Mouse (Mus musculus): Measurements from ENCODE around the gene Ano1. TPM values are rescaled to one million over a fixed set of nuclear protein-coding genes. Genes with fewer than 3 reads are reported as not detected.

Gene Ano1
- polyA plus RNA-seq, 1 experiment from 2014 or later, result 4.5 TPM

GRCm38 (mm10) chr7:144587291-144587690 is 164.5 kb downstream of the Ano1 start:
- Histone ChIP-seq H3K4me1 (replicated peaks; ENCODE audit: control insufficient read depth, insufficient read depth, low read length) (no peaks in the 10 kb centered on the region; the same call in 1 of the 2 replicates), H3K27ac (no peak overlapping the region), H3K27me3 (ENCODE audit: control insufficient read depth, insufficient read depth, low read length) (no peaks in the 10 kb centered on the region), H3K9me3 (ENCODE audit: control insufficient read depth, low read length) (no peaks in the 10 kb centered on the region), H3K4me3 (replicated peaks; ENCODE audit: low read length) (no peak overlapping the region), H3K36me3 (replicated peaks; ENCODE audit: control insufficient read depth, insufficient read depth) (no peaks in the 10 kb centered on the region), H3K4me2 (replicated peaks) (no peak overlapping the region), H3K9ac (no peak overlapping the region)
- WGBS, result 34% methylated on average over 2 of the region's 2 CpGs
- DNase-seq (ENCODE audit: low spot score), result peak; percentile 76
- no peak for ATAC-seq (ENCODE audit: low FRiP score)

- ATAC-seq (ENCODE audit: low FRiP score) (no peak), DNase-seq (ENCODE audit: low spot score) (peak; percentile 84)
- Histone ChIP-seq H3K27me3 (ENCODE audit: control insufficient read depth, insufficient read depth, low read length) (no peaks in the 10 kb centered on the region), H3K4me1 (replicated peaks; ENCODE audit: control insufficient read depth, insufficient read depth, low read length) (peaks cover 9% of the 10 kb centered on the region), H3K36me3 (replicated peaks; ENCODE audit: control insufficient read depth, insufficient read depth) (no peaks in the 10 kb centered on the region), H3K9ac (no peak overlapping the region), H3K9me3 (ENCODE audit: control insufficient read depth, low read length) (no peaks in the 10 kb centered on the region), H3K4me2 (replicated peaks) (no peak overlapping the region), H3K27ac (no peak overlapping the region), H3K4me3 (replicated peaks; ENCODE audit: low read length) (no peak overlapping the region)
- WGBS, result 14% methylated on average over 6 of the region's 6 CpGs
These were observed 166.1 kb downstream of the Ano1 start for GRCm38 (mm10) chr7:144585648-144586047.

DNA sequence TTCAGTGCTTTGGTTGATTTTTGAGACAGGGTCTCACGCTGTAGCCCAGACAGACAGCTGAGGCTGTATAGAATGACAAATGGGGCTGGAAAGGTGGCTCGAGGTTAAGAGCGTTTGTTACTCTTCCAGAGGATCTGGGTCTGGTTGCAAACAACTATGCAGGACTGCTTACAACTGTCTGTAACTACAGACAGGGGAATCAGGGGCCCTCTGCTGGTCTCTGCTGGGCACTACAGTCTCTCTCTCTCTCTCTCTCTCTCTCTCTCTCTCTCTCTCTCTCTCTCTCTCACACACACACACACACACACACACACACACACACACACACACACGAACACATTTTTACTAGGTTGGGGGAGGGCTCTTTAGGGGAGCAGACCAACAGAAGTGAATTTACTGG is 168.2 kb downstream of the Ano1 start:
- Histone ChIP-seq H3K27ac (no peak overlapping the region), H3K4me1 (replicated peaks; ENCODE audit: control insufficient read depth, insufficient read depth, low read length) (peaks cover 11% of the 10 kb centered on the region), H3K36me3 (replicated peaks; ENCODE audit: control insufficient read depth, insufficient read depth) (peaks cover 18% of the 10 kb centered on the region), H3K27me3 (ENCODE audit: control insufficient read depth, insufficient read depth, low read length) (no peaks in the 10 kb centered on the region), H3K4me3 (replicated peaks; ENCODE audit: low read length) (no peak overlapping the region), H3K9me3 (ENCODE audit: control insufficient read depth, low read length) (no peaks in the 10 kb centered on the region), H3K9ac (no peak overlapping the region), H3K4me2 (replicated peaks) (no peak overlapping the region)
- 3% methylated on average over 4 of the region's 4 CpGs for WGBS
- ATAC-seq (ENCODE audit: low FRiP score) (no peak), DNase-seq (ENCODE audit: low spot score) (peak; percentile 64)

GRCm38 (mm10) chr7:144582284-144582980 is 169.3 kb downstream of the Ano1 start, which contains the start of gene Fadd:
Fadd (minus strand) TSS chr7:144582463.
- Histone ChIP-seq H3K36me3 (replicated peaks; ENCODE audit: control insufficient read depth, insufficient read depth) (peaks cover 18% of the 10 kb centered on the region), H3K4me2 (replicated peaks) (peak within 1 kb of the TSS; percentile 61), H3K4me3 (replicated peaks; ENCODE audit: low read length) (peak within 1 kb of the TSS; percentile 89), H3K27me3 (ENCODE audit: control insufficient read depth, insufficient read depth, low read length) (no peaks in the 10 kb centered on the region), H3K9ac (peak within 1 kb of the TSS; percentile 86), H3K4me1 (replicated peaks; ENCODE audit: control insufficient read depth, insufficient read depth, low read length) (peaks cover 11% of the 10 kb centered on the region), H3K9me3 (ENCODE audit: control insufficient read depth, low read length) (no peaks in the 10 kb centered on the region), H3K27ac (peak within 1 kb of the TSS; percentile 89)
- ATAC-seq (ENCODE audit: low FRiP score) (peak; percentile 88), DNase-seq (ENCODE audit: low spot score) (peak; percentile 98)
- 1% methylated on average over 34 of the region's 34 CpGs for WGBS

DNA sequence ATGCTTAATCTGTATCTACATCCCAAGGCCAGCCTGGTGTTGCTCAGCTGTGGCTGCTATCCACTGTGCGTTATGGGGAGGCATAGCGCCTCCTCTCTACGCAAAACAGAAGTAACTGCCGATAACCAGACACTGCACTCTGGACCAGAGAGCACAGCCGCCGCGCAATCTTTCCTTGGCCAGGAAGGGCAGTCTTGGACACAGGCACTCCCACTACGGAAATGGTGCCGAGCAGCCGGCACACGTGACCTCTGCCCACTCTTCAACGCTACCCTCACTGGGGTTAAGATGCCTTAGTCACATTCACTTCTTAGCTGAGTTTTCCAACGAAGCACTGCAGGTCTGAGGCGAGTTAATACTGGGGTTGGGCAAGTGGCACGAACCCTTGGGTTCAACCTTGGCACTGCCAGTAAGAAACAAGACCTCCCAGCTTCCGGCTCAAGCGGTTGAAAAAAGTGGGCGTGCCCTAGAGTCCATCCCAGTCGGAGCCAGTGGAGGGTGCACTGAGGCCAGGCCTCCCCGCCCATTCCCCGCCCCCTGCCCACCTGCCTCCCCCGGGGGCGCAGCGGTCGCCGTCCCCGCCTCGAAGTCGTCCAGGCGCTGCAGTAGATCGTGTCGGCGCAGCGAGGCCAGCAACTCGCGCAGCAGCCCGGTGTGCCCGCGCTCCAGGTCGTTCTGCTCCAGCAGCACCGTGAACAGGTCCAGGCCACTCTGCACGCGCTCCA is 170.1 kb downstream of the Ano1 start:
- WGBS, result 2% methylated on average over 43 of the region's 43 CpGs
- peaks cover 18% of the 10 kb centered on the region for H3K36me3 ChIP-seq (replicated peaks; ENCODE audit: control insufficient read depth, insufficient read depth)
- ATAC-seq (ENCODE audit: low FRiP score) (peak; percentile 84), DNase-seq (ENCODE audit: low spot score) (peak; percentile 64)
- H3K4me2 ChIP-seq (replicated peaks), result peak overlapping the region; percentile 61
- H3K27ac ChIP-seq, result peak overlapping the region; percentile 89
- peak overlapping the region; percentile 86 for H3K9ac ChIP-seq
- H3K4me3 ChIP-seq (replicated peaks; ENCODE audit: low read length), result peak overlapping the region; percentile 89
- H3K27me3 ChIP-seq (ENCODE audit: control insufficient read depth, insufficient read depth, low read length), result no peaks in the 10 kb centered on the region
- H3K4me1 ChIP-seq (replicated peaks; ENCODE audit: control insufficient read depth, insufficient read depth, low read length), result peaks cover 11% of the 10 kb centered on the region
- H3K9me3 ChIP-seq (ENCODE audit: control insufficient read depth, low read length), result no peaks in the 10 kb centered on the region

GRCm38 (mm10) chr7:144577876-144578275 is 173.9 kb downstream of the Ano1 start:
- ATAC-seq (ENCODE audit: low FRiP score) (no peak), DNase-seq (ENCODE audit: low spot score) (no peak)
- H3K27ac ChIP-seq, result no peak overlapping the region
- H3K4me2 ChIP-seq (replicated peaks), result no peak overlapping the region
- H3K9me3 ChIP-seq (ENCODE audit: control insufficient read depth, low read length), result no peaks in the 10 kb centered on the region
- 89% methylated on average over 5 of the region's 5 CpGs for WGBS
- H3K4me3 ChIP-seq (replicated peaks; ENCODE audit: low read length), result no peak overlapping the region
- no peaks in the 10 kb centered on the region for H3K27me3 ChIP-seq (ENCODE audit: control insufficient read depth, insufficient read depth, low read length)
- H3K9ac ChIP-seq, result no peak overlapping the region
- peaks cover 18% of the 10 kb centered on the region for H3K36me3 ChIP-seq (replicated peaks; ENCODE audit: control insufficient read depth, insufficient read depth)
- H3K4me1 ChIP-seq (replicated peaks; ENCODE audit: control insufficient read depth, insufficient read depth, low read length), result peaks cover 11% of the 10 kb centered on the region

DNA sequence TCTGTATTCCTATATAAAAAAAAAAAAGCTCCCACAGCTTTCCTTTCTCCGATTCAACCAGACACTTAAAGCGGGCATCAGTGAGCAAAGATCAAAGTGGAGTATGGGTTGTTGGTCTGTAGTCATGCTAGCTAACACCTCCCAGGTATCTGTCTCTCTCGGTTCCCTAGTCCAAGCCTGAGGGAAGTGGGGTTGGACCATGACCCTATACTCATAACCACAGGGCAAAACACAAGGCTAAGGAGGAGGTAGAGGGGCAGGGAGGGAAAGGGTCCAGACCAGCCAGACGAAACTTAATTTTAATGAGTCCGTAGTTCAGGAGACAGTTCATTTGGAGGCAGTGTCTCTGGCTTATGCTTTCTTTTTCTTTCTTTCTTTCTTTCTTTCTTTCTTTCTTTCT is 179.5 kb downstream of the Ano1 start:
- H3K9me3 ChIP-seq (ENCODE audit: control insufficient read depth, low read length), result no peaks in the 10 kb centered on the region
- H3K4me1 ChIP-seq (replicated peaks; ENCODE audit: control insufficient read depth, insufficient read depth, low read length), result no peaks in the 10 kb centered on the region
- H3K9ac ChIP-seq, result no peak overlapping the region
- WGBS, result 86% methylated on average over 5 of the region's 5 CpGs
- no peaks in the 10 kb centered on the region for H3K27me3 ChIP-seq (ENCODE audit: control insufficient read depth, insufficient read depth, low read length)
- no peak for DNase-seq (ENCODE audit: low spot score)
- ATAC-seq (ENCODE audit: low FRiP score), result no peak
- no peak overlapping the region for H3K4me3 ChIP-seq (replicated peaks; ENCODE audit: low read length)
- no peak overlapping the region for H3K4me2 ChIP-seq (replicated peaks)
- H3K27ac ChIP-seq, result no peak overlapping the region
- H3K36me3 ChIP-seq (replicated peaks; ENCODE audit: control insufficient read depth, insufficient read depth), result no peaks in the 10 kb centered on the region

GRCm38 (mm10) chr7:144571598-144571997 is 180.2 kb downstream of the Ano1 start:
- no peaks in the 10 kb centered on the region for H3K4me1 ChIP-seq (replicated peaks; ENCODE audit: control insufficient read depth, insufficient read depth, low read length)
- H3K4me2 ChIP-seq (replicated peaks), result no peak overlapping the region
- DNase-seq (ENCODE audit: low spot score) (no peak), ATAC-seq (ENCODE audit: low FRiP score) (no peak)
- H3K36me3 ChIP-seq (replicated peaks; ENCODE audit: control insufficient read depth, insufficient read depth), result no peaks in the 10 kb centered on the region
- H3K27me3 ChIP-seq (ENCODE audit: control insufficient read depth, insufficient read depth, low read length), result no peaks in the 10 kb centered on the region
- H3K27ac ChIP-seq, result no peak overlapping the region
- no peaks in the 10 kb centered on the region for H3K9me3 ChIP-seq (ENCODE audit: control insufficient read depth, low read length)
- no peak overlapping the region for H3K9ac ChIP-seq
- no peak overlapping the region for H3K4me3 ChIP-seq (replicated peaks; ENCODE audit: low read length)

DNA sequence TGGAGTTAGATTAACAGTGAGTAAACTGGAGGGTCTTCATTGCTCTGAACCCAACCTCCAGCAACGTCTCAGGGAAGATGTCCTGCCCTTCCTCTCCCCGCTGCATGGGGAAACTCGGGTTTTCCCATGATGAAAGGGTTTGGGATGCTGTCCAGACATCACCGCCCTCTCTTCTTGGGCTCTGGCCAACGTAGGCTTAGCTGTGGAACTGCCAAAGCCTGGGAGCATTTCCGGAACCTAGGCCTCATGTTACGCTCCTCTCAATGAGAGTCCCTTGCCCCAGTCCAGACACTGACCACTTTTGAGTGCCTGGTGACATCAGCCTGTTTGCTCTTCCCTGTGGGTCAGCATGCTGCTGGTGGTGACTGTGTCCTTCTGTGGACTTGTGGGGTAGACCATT is 182.3 kb downstream of the Ano1 start:
- H3K27me3 ChIP-seq (ENCODE audit: control insufficient read depth, insufficient read depth, low read length), result no peaks in the 10 kb centered on the region
- no peak overlapping the region for H3K4me3 ChIP-seq (replicated peaks; ENCODE audit: low read length)
- H3K4me2 ChIP-seq (replicated peaks), result no peak overlapping the region
- no peak overlapping the region for H3K9ac ChIP-seq
- WGBS, result 76% methylated on average over 7 of the region's 7 CpGs
- H3K36me3 ChIP-seq (replicated peaks; ENCODE audit: control insufficient read depth, insufficient read depth), result no peaks in the 10 kb centered on the region
- no peak for DNase-seq (ENCODE audit: low spot score)
- no peaks in the 10 kb centered on the region for H3K9me3 ChIP-seq (ENCODE audit: control insufficient read depth, low read length)
- ATAC-seq (ENCODE audit: low FRiP score), result no peak
- no peak overlapping the region for H3K27ac ChIP-seq
- H3K4me1 ChIP-seq (replicated peaks; ENCODE audit: control insufficient read depth, insufficient read depth, low read length), result no peaks in the 10 kb centered on the region

All from hindbrain, embryonic 14.5 days (tissue).